Mouse (Mus musculus) embryo, embryonic 10 days (tissue): ENCODE results near the gene Nhlh1.
A peak's percentile ranks its signal among the peaks of the same experiment; 100 is the strongest.

ENCODE experiments used
- DNase-seq: peaks from one replicate; pipeline ENCODE4 v3.0.0-alpha.2; 2015; ENCODE audit warnings: low spot score

Nhlh1 gene

DNA sequence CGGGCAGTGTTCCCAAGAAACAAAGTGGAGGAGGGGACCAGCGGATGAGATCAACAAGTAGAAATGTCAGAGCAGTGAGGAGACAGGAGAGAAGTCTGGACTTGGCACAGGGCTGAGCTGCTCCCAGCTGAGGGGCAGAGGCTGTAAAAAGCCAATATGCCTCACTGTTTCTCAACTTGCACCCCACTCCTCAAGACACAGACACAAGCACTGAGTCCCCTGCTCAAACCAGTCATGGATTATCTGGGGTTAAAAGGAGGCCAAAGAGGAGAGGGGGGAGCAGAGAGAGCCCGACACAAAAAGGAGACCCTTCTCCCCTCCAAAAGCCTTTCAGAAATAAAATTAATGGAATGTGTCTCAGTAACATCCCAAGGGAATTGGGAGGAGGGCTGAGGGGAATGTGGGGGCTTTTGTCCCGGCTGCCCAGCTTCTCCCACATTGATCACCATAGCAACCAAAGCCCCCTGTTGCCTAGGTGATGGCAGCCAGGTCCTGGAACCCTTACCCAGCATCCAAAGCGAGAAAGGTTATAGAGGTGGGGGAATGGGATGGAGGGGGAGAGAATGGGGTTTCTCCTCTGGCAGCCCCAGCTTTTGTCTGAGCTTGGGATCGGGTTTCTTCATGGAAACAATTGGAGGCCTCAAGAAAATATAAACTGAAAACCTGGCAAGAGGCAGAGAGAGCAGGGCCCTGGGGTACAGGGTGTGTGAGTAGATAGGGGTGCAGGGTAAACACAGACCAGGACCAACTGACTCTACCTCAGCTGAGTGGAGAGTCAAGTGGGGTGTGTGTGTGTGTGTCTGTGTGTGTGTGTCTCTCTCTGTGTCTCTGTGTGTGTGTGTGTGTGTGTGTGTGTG, 40.5 kb downstream of the Nhlh1 start:
- DNase-seq: peak; percentile 93

DNA sequence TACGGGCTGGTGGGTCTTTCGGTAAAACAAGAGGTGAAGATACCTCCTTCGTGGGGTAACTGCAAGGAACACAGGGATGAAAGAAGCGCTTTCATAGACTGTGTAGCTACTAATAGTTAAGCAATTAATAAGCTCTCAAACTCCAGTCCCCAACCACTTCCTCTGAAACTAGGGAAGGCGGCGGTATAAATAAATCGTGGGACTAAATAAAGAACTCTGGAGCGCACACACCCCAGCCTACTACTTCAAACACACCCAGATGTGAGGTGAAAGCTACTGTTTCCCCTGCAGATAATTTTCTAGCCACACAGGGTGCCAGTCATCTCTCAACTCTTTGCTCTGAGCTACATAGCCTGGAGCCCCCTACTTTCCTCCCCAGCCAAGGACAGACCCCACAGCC, 41.3 kb downstream of the Nhlh1 start:
- no peak for DNase-seq

DNA sequence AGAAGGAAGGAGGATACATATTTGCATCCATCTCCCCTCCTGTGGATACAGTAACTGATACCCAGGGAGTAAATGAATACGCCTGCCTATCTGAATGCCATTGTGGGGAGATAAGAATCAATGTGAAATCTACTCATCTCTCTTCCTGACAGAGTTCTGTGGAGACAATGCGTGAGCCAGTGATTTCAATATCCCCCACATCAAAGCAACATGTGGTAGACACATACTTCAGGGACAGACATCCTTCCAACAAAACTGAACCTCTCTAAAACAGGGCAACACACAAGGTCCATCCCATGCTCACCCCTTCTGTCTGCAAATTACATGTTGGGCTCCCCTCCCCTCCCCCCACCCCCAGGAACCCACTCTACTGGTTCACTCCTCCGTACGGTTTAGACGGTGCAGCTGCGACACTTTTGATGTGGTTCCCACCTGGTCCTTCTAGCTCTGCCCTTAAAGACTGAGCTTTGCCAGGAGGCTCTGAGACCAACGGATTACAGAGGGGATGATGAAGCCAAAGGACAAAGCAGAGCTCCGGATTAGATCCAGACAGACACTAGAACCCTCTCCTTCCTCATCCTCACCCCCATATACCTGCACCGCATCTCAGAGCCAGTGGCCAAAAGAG, 41.9 kb downstream of the Nhlh1 start:
- no peak for DNase-seq

DNA sequence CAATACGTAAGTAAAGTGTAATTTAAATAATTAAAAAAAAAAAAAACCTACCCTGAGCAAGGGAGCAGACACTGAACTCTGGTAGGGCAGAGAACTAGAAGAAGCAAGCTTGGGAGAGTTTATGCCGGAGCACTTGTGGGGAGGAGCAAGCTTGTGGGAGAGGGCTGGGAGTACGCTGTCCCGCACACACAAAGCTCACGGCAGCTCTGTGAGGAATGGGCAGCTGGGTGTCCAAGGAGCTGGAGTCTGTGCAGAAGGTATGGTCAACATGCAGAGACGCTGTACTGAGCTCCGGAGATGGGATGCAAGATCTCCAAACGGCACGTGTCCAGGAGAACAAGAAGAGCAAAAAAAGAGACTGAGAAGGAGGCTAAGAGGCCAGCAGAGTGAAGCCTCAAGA, 42.6 kb downstream of the Nhlh1 start:
- DNase-seq: peak; percentile 27

DNA sequence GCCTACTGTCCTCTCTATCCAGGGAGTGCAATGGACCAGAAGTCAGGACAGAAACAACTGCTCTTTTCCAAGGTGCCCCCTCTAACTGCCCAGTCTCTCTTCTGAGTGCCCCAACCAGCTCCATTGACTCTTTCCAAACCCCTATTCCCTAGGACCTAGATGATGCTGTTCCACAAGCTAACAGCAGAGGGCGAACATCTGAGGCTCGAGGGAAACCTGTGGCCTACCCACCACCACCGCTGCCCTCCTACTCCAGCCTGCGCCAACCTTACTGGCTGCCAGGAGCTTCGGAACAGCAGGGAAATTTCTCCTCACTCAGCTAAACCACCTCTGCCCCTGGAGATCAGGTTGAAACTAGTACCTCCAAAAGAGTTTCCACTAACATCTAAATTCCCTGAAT, 45.3 kb downstream of the Nhlh1 start:
- peak; percentile 91 for DNase-seq

DNA sequence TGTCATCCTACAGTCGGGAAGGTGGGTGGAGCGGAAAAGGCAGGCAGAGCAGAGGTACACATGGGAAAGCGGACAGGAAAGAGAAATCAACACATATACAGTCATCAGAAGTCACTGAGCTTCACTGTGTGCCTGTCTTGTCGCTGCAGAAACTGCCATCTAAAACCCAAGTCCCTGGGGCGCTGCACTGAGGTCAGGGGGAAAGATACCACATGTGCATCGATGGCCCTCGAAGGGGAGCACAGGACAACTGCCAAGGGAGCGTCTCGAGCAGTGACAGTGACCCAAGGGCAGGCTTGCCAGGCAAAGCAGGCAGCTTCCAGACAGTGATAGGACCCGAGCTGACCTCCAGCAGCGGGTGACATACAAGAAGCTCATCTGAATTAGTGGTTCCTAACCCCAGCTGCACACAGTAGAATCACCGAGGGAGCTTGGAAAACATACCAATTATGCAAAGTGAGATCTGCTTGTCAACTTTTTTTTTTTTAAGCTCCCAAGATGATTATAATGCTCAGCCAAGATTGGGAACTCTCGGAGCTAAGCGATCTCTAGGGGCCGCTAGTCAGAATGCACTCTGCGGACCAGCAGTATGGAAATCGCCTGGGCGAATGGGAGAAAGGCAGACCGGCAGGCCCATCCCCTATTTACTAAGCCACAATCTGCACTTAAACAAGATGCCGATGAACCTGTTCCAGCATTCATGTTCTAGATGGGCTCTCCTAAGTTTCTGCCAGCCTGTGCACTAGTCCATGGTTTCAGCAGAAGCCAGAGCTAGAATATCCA, 47.1 kb downstream of the Nhlh1 start:
- no peak for DNase-seq

DNA sequence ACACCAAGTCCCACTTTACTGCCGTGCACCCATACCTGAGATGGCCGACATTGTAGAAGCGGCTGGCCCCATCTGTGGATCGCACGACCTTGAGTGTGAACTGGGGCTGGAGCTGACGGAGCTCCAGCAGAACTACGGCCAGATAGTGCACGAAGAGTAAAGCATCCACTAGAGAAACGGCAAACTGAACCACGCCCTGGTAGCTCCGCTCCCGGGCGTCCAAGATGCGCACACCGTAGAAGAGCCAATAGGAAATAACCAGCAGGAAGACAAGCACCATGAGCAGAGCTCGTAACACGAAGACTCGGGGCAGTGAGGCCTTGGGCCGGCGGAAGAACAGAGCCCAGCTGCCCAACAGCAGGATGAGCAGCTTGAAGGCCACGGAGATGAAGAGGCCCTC, 48.0 kb downstream of the Nhlh1 start:
- no peak for DNase-seq

DNA sequence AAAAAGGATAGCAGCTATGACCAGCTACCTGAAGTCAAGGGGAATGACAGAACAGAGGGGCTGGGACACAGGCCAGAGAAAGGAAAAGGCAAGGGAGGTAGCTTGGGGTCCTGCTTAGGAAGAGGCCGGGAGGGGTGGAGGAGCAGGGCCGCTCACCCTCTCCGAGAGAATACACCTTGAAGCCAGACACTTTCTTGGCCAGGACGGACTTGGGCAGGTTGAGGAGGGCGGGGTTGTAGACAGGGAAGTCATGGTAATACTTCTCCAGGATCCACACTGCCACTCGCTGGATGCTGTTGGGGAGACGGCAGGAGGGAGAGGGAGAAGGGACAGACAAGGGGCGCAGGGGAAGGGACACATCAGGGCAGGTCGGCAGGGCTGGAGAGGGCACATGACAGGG, 49.0 kb downstream of the Nhlh1 start:
- no peak for DNase-seq

DNA sequence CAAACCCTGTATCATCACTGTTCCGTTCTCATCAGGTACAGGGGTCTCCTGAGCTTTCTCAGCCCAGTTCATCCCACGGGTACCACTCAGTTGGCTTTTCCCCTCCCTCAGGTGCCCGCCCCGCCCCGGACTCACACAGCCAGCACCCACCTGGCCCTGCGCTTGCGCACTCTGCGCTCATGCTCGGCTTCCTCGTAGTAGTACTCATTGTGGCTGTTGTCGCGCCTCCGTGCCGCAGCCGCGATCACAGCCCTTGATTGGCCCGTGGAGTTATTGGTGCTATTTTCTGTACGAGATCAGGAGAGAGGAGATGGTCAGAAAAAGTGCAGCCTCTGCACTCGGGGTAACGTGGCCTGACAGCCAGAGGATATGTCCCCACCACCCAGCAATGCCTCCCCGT, 49.6 kb downstream of the Nhlh1 start:
- DNase-seq: no peak
